Mouse (Mus musculus) liver, adult 2 months (tissue): Measurements from ENCODE around the gene Gcnt1. TPM values are rescaled to one million over a fixed set of nuclear protein-coding genes. Genes with fewer than 3 reads are reported as not detected.

ENCODE experiments used
- DNase-seq: peaks from one replicate; pipeline ENCODE4 v3.0.0-alpha.2; 2011; ENCODE audit warnings: low read depth, low spot score; ENCODE audit errors: extremely low read depth
- H3K27ac ChIP-seq: fragments of 200-500 bp; replicated peaks from 2 replicates; pipeline ENCODE4 v1.5.1; 2012; ENCODE audit warnings: low read depth, mild to moderate bottlenecking, control low read depth, inconsistent platforms, low read length; ENCODE audit not compliant: insufficient read depth
- H3K27me3 ChIP-seq: fragments of 200-500 bp; 2 replicates; pipeline ENCODE4 v1.6.1; 2012; ENCODE audit warnings: mild to moderate bottlenecking, moderate library complexity, low read length, inconsistent platforms; ENCODE audit not compliant: control insufficient read depth, insufficient read depth
- H3K36me3 ChIP-seq: fragments of 200-500 bp; 2 replicates; pipeline ENCODE4 v1.6.1; 2012; ENCODE audit warnings: low read length, inconsistent platforms; ENCODE audit not compliant: control insufficient read depth, insufficient read depth
- H3K4me1 ChIP-seq: fragments of 200-500 bp; 2 replicates; pipeline ENCODE4 v1.6.1; 2011; ENCODE audit warnings: low read length; ENCODE audit not compliant: control insufficient read depth, insufficient read depth
- H3K4me3 ChIP-seq: fragments of 200-500 bp; 2 replicates; pipeline ENCODE4 v1.5.1; 2011; ENCODE audit warnings: low read depth, mild to moderate bottlenecking, control low read depth, low read length, moderate library complexity; ENCODE audit not compliant: insufficient read depth
- H3K79me2 ChIP-seq: fragments of 200-500 bp; 2 replicates; pipeline ENCODE4 v1.6.1; 2012; ENCODE audit warnings: inconsistent platforms, mild to moderate bottlenecking, low read length, moderate library complexity; ENCODE audit not compliant: control insufficient read depth, insufficient read depth
- H3K9ac ChIP-seq: fragments of 200-500 bp; 2 replicates; pipeline ENCODE4 v1.6.1; 2012; ENCODE audit warnings: low read depth, mild to moderate bottlenecking, control low read depth, inconsistent platforms, low read length
- CTCF ChIP-seq: fragments of 200-500 bp; IDR thresholded peaks from 2 replicates; pipeline ENCODE4 v1.5.1; 2011; ENCODE audit warnings: low read depth, low read length, control low read depth
- POLR2A ChIP-seq: fragments of 200-500 bp; IDR thresholded peaks from 2 replicates; pipeline ENCODE4 v1.6.1; 2011; ENCODE audit warnings: low read length, control low read depth; ENCODE audit not compliant: insufficient read depth; ENCODE audit errors: extremely low read depth
- WGBS: fragments of 180-500 bp; shearing (Covaris S2); methylation state at CpG from one replicate; pipeline ENCODE4 v1.1.7; 2018; 5-methylcytosine and 5-hydroxymethylcytosine counted together
- polyA plus RNA-seq: library from polyadenylated mRNA; depleted of rRNA; stranded (reverse); fragments of >200 nt; gene quantifications from 2 replicates; pipeline ENCODE4 v1.2.3, GENCODE M21; 2012
- total RNA-seq: library from RNA; depleted of rRNA; stranded (reverse); fragments of >200 nt; gene quantifications from 2 replicates; pipeline ENCODE4 v1.2.3, GENCODE M21; 2014

The Gcnt1 gene
- total and polyA plus RNA-seq, 2 experiments, result 0.17 to 0.55 TPM

GRCm38 (mm10) chr19:17364741-17365140 lies 7.9 kb downstream of the Gcnt1 start:
- peak; percentile 61 for DNase-seq
- no peak overlapping the region for H3K4me3 ChIP-seq

GRCm38 (mm10) chr19:17361181-17361580 lies 11.5 kb downstream of the Gcnt1 start:
- 61% methylated on average over 2 of the region's 2 CpGs for WGBS
- DNase-seq, result peak; percentile 13
- Histone ChIP-seq H3K27ac (no peak overlapping the region), H3K4me1 (peaks cover 2% of the 10 kb centered on the region; the same call in 1 of the 2 replicates), H3K4me3 (no peak overlapping the region), H3K9ac (no peak overlapping the region), H3K79me2 (no peaks in the 10 kb centered on the region), H3K36me3 (no peaks in the 10 kb centered on the region), H3K27me3 (peaks cover 3% of the 10 kb centered on the region; the same call in 1 of the 2 replicates)
- no peak for TF ChIP-seq CTCF
- no peak for TF ChIP-seq POLR2A

More at GRCm38 (mm10) chr19:17364741-17365140, 7.9 kb downstream of the Gcnt1 start:
- TF ChIP-seq CTCF (peak; percentile 38; the same call in 1 of the 2 replicates), POLR2A (no peak)
- no peaks in the 10 kb centered on the region for H3K27me3 ChIP-seq
- no peaks in the 10 kb centered on the region for H3K4me1 ChIP-seq
- H3K9ac ChIP-seq, result no peak overlapping the region
- no peaks in the 10 kb centered on the region for H3K79me2 ChIP-seq
- 36% methylated on average over 3 of the region's 3 CpGs for WGBS
- no peaks in the 10 kb centered on the region for H3K36me3 ChIP-seq
- H3K27ac ChIP-seq, result no peak overlapping the region

GRCm38 (mm10) chr19:17359315-17359890 lies 13.2 kb downstream of the Gcnt1 start:
- Histone ChIP-seq H3K36me3 (no peaks in the 10 kb centered on the region), H3K27me3 (peaks cover 6% of the 10 kb centered on the region), H3K27ac (no peak overlapping the region), H3K79me2 (no peaks in the 10 kb centered on the region), H3K4me3 (no peak overlapping the region), H3K9ac (no peak overlapping the region), H3K4me1 (peaks cover 5% of the 10 kb centered on the region; the same call in 1 of the 2 replicates)
- TF ChIP-seq CTCF, result no peak
- no peak for TF ChIP-seq POLR2A
- WGBS, result 77% methylated on average over 14 of the region's 14 CpGs
- no peak for DNase-seq

GRCm38 (mm10) chr19:17357391-17357790 lies 15.3 kb downstream of the Gcnt1 start:
- TF ChIP-seq POLR2A (no peak), CTCF (no peak)
- H3K27ac ChIP-seq, result no peak overlapping the region
- peaks cover 6% of the 10 kb centered on the region for H3K27me3 ChIP-seq
- no peak overlapping the region for H3K4me3 ChIP-seq
- 49% methylated on average over 3 of the region's 3 CpGs for WGBS
- no peaks in the 10 kb centered on the region for H3K36me3 ChIP-seq
- DNase-seq, result no peak
- H3K9ac ChIP-seq, result no peak overlapping the region
- no peaks in the 10 kb centered on the region for H3K79me2 ChIP-seq
- peaks cover 5% of the 10 kb centered on the region; the same call in 1 of the 2 replicates for H3K4me1 ChIP-seq

- Histone ChIP-seq H3K4me1 (peaks cover 5% of the 10 kb centered on the region; the same call in 1 of the 2 replicates), H3K27me3 (peaks cover 6% of the 10 kb centered on the region), H3K9ac (no peak overlapping the region), H3K4me3 (no peak overlapping the region), H3K36me3 (no peaks in the 10 kb centered on the region), H3K27ac (no peak overlapping the region), H3K79me2 (no peaks in the 10 kb centered on the region)
- TF ChIP-seq POLR2A (no peak), CTCF (no peak)
- 62% methylated on average over 6 of the region's 6 CpGs for WGBS
- DNase-seq, result no peak
These were observed 15.7 kb downstream of the Gcnt1 start for GRCm38 (mm10) chr19:17356932-17357331.

- Histone ChIP-seq H3K9ac (peak overlapping the region; percentile 55), H3K4me3 (peak overlapping the region; percentile 69), H3K27ac (no peak overlapping the region), H3K4me1 (peaks cover 5% of the 10 kb centered on the region; the same call in 1 of the 2 replicates), H3K79me2 (no peaks in the 10 kb centered on the region), H3K36me3 (no peaks in the 10 kb centered on the region), H3K27me3 (peaks cover 6% of the 10 kb centered on the region)
- WGBS, result 2% methylated on average over 50 of the region's 50 CpGs
- no peak for TF ChIP-seq POLR2A
- TF ChIP-seq CTCF, result no peak
- DNase-seq, result no peak
These were observed 16.4 kb downstream of the Gcnt1 start for GRCm38 (mm10) chr19:17355950-17356867.
